Mouse (Mus musculus): ENCODE data around the gene Sh3bp4.

Sh3bp4 gene

GRCm38 (mm10) chr1:89070871-89071361, 701 bp downstream of the Sh3bp4 start:
- in situ Hi-C loops (cut with MboI; ENCODE audit: low sequenced_read_pairs) = no loop called here

DNA sequence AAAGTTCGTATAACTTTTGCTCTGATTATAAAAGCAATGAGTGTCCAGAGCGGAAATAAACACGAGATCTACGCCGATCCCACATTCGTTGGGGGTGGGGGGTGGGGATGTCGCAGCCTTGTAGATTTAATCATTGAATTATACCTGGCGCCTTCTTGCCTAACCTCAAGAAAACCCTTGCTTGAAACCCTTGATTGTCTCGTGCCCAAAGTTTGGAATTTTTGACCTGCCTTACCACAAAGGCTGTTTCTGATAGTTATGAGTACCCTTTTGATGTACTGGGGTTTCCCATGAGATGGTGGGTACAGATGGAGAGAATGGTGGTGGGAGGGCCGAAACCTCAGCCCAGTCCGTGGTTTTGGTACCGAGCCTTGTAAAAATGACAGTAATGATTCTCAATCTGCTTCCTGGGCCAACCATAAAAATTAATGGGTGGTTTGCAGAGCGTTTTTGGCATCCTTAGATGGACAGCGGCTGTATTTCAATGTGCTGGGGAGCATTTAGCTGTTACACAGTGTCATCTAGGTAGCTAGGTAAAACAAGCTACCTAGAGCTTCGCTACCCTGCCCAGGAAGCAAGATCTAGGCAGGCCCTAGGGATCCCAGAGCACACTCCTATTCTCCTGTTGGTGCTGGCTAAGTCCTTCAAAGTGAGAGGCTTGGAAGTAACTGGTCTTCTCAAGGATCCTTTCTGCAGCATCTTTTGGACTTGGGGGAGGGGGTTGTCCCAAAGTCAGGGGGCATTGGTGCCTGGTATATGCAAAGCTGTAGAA, 1.3 kb downstream of the Sh3bp4 start:
- in situ Hi-C loops (cut with MboI; ENCODE audit: low sequenced_read_pairs) = no loop called here

DNA sequence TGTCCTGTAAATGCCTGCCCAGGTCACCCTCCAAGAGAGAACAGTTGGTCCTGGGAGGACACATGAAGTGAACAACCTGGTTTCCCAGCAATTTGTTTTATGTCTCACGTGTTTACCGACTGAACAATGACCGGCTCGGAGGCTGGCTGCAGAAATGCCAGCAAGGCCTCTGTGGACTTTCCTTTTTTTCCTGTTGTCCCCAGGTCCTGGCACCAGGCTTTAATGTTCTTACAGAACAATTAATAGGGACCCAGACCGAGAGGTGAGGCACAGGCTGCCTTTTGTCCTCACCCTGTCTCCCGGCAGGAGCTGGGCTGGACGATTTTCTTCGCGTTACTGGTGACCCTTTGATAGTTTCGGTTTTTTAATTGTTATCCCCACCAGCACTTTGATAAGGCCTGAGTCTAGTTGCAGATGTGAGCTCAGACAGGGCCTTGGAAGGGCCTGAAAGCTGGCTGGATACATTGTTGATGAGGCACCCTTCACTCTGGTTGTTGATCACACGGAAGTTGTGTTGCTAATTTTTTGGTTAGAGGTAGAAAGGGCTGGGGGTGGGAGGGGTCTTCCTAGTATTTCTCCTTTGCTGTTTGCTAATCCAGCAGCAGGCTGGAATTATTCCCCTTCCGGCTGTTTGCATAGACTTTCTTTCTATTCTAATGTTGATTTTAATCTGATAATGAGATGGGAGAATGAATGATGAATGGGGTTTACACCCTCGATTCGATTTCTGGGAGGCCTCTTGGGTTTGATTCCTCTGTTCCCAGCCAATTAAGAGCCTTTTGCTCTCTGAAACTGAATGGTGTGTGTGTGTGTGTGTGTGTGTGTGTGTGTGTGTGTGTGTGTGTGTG, 2.2 kb downstream of the Sh3bp4 start:
- in situ Hi-C loops (cut with MboI; ENCODE audit: low sequenced_read_pairs) = no loop called here

DNA sequence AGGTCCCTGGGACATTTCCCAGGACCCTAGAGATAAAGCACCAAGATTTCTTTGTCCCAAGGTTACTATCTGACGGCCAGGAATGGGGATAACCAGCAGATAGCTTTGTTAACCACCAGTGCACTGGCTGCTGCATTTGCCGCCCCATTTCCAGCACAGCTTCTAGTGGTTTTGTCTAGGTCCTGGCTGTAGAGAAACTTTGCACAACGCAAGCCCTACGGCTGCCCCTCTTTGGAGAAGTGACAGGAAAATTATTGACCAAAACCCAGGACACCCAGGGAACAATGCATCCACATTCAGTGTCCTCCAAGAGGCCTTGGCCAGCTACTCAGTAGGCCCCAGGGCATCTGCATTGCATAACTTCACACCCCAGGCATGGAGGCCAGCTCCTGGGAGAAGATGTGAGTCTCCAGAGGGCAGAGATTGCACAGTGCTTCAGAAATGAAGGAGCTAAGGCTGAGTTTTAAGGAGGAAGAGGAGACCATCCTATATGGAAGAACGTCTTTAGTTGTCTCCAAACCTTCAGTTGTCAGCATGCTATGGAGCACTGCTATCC, 3.2 kb downstream of the Sh3bp4 start:
- in situ Hi-C loops (cut with MboI; ENCODE audit: low sequenced_read_pairs) = no loop called here

DNA sequence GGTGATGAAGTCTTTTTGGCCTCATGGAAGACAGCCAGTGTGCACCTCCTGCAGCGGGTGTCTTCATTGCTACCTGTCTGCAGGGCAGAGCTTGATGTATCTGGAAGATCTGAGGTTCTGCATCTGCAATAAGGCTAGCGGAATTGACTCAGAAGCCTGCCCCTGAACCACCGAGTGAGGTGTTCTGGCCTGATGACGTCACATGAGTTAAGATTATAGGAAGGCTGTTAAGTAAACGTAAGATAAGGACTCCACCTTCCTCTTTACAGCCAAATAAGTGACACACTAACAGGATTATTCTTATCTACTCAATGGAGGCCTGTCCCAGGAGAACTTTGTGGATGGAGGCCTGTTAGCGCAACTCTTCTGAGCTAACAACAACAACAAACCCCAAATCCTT, 4.5 kb downstream of the Sh3bp4 start:
- in situ Hi-C loops (cut with MboI; ENCODE audit: low sequenced_read_pairs) = no loop called here

GRCm38 (mm10) chr1:89075120-89075519, 4.9 kb downstream of the Sh3bp4 start:
- in situ Hi-C loops (cut with MboI; ENCODE audit: low sequenced_read_pairs) = no loop called here

- in situ Hi-C loops (cut with MboI; ENCODE audit: low sequenced_read_pairs) = no loop called here
Observed at GRCm38 (mm10) chr1:89076777-89077176, 6.6 kb downstream of the Sh3bp4 start.

DNA sequence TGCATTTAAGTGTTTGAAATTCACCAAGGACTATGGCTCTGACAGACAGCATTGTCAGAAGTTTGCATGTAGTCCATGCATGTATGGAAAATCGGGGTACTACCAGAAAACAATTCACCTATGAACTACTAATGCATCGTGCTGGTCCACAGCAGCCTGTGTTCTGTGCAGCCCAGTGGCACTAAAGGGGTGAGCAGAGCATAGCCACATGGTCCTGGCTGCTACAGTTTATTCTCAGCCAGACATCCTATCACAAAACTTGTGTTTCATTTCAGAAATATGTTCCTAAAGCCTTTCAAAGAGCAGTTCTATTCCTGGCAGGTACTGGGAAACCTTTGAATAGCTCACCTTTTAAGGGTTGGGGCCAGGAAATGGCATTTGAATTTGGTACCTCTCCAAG, 8.0 kb downstream of the Sh3bp4 start:
- in situ Hi-C loops (cut with MboI; ENCODE audit: low sequenced_read_pairs) = no loop called here

- in situ Hi-C loops (cut with MboI; ENCODE audit: low sequenced_read_pairs) = no loop called here
Observed at GRCm38 (mm10) chr1:89078730-89079129, 8.5 kb downstream of the Sh3bp4 start.

DNA sequence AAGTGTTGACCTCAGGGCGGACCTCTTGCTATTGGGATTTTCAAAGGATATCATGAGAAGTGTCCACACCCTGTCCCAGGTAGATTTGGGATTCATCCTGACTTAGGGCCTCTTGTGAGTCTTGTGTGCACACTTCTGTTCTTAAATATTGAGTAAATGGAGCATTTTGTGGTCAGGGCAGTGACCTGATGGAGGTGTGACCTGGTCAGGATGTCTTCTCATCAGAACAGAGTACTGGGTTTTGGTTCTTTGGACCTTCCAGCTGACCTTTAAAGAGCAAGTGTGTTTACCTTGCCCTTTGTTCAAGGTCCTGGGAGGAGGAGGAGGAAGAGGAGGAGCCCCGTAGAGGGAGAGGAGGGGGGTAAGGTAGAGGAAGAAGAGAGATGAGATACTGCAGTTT, 9.0 kb downstream of the Sh3bp4 start:
- in situ Hi-C loops (cut with MboI; ENCODE audit: low sequenced_read_pairs) = no loop called here

DNA sequence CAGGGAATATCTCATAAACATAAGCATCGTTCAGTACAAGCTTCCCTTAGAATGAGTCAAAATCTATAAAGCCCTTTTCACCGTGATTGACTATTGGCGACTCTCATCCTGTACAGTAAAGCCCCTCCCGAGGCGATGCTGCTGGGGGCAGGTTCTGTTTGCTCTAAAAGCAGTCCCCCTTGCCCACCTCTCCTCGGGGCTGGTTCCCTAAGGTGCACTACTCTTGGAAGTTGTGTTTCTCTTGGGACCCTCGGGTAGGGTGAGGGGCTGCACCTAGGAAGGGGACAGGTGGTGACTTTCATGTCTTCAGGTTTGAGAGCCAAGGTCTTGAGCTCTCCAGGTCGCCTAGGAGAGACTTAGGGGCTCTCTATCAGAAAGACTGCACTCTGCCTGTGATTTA, 10.2 kb downstream of the Sh3bp4 start:
- in situ Hi-C loops (cut with MboI; ENCODE audit: low sequenced_read_pairs) = no loop called here

DNA sequence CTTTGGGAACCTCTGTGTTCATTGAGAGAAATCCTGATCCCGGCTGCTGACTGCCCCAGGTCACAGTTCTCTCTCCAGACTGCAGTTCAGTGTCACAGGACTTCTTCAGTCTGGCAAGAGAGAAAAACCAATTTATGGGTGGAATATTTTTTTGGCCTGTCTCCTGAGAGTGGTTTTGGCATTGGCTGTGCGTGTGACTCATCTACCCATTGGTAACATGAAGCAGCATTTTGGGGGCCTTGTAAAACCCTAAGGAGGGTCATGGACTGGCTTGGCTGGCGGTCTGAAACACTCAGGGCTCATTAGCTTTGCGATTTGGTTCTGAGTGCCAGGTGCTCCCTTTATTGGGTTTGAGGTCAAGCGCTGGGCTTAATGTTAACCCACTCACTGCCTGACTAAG, 10.6 kb downstream of the Sh3bp4 start:
- in situ Hi-C loops (cut with MboI; ENCODE audit: low sequenced_read_pairs) = no loop called here

DNA sequence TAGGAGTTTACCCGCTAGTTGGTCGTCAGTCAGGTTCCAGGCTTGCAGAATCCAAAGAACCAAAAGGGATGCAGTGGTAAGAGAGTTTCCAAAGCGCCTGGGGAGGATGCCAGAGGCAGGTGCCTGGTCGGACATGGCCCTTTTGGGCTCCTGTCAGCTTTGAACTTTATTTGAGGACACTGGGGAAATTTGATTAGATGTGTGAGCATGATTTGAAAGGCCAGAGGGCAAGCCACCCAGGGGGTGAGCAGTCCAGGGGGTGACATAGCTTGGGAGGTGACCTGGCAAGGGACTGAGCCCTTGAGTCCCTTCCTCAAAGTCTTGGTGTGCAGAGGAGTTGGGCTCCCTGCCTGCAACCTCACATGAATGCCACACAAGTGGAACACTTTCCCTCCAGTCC, 11.2 kb downstream of the Sh3bp4 start:
- in situ Hi-C loops (cut with MboI; ENCODE audit: low sequenced_read_pairs) = no loop called here

- in situ Hi-C loops (cut with MboI; ENCODE audit: low sequenced_read_pairs) = no loop called here
Observed at GRCm38 (mm10) chr1:89082171-89082882, 12.1 kb downstream of the Sh3bp4 start.

- in situ Hi-C loops (cut with MboI; ENCODE audit: low sequenced_read_pairs) = no loop called here
Observed at GRCm38 (mm10) chr1:89086575-89087153, 16.4 kb downstream of the Sh3bp4 start.

- in situ Hi-C loops (cut with MboI; ENCODE audit: low sequenced_read_pairs) = no loop called here
Observed at GRCm38 (mm10) chr1:89088144-89088543, 17.9 kb downstream of the Sh3bp4 start.

- in situ Hi-C loops (cut with MboI; ENCODE audit: low sequenced_read_pairs) = no loop called here
Observed at GRCm38 (mm10) chr1:89088748-89089288, 18.6 kb downstream of the Sh3bp4 start.

DNA sequence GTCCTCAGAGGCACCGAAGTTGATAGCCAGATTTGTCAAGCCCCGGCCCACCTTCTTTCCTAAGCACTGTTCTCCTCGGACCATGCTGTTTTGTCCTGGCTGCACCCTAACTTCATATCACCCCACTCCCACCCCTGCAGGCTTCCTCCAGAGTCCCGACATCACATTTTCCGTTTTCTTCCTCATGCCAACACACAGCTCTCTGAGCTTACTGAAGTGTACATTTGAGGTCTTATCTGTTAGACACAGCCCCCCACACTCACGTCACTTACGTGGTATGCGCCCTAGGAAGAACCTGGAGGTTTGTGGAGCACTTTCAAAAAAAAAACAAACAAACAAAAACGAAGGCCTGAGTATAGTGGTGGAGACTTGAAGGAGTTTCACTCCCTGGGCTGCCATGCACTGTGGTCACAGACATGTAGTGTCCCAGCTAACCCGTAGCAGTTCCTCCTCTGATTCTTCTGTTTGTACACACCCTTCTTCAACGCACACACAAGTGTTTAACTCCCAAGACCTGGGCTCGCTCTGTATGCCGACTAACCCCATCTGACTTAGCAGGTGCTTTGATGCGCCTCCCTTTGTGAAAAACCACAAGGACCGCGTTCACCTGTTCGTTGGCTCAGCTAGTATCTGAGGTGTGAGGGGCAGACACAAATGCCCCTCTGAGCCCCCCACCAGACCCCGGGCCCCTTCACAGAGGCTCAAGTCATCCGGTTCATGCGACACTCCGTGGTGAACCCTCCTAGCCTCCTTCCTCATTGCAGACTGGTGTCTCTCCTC, 19.8 kb downstream of the Sh3bp4 start:
- in situ Hi-C loops (cut with MboI; ENCODE audit: low sequenced_read_pairs) = no loop called here

- in situ Hi-C loops (cut with MboI; ENCODE audit: low sequenced_read_pairs) = no loop called here
Observed at GRCm38 (mm10) chr1:89090676-89091075, 20.5 kb downstream of the Sh3bp4 start.

DNA sequence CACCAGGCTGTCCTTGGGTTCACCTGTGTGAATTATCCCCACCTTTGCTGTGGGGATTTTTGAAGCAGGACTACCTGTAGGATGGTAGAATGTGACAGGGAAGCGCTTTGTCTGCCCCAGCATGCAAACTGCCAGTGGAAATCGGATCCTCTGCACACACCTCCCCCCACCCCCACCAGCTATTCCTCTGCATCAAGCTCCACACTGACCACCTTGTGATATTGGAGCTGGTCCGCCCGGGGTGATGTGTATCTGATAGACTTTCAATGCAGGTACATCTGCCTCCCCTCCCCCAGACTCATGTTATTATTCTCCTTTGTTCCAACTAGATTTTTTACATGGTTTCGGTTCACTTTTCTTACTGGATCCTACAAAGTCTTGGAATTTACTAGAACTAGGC, 21.8 kb downstream of the Sh3bp4 start:
- in situ Hi-C loops (cut with MboI; ENCODE audit: low sequenced_read_pairs) = no loop called here

Measured in CH12F3 (cell line).